Mouse (Mus musculus) heart, adult 2 months (tissue): ENCODE measurements around the gene Ppp1cc. TPM values are rescaled to one million over a fixed set of nuclear protein-coding genes. Genes with fewer than 3 reads are reported as not detected.
"Not testable (repeated sequence)": the region's sequence is repeated elsewhere in the genome, so short reads cannot be mapped to it uniquely, and the experiment has no call there.

Experiments
- DNase-seq, 2 experiments: peaks; one replicate each; pipeline ENCODE4 v3.0.0; 2021
- H3K27ac ChIP-seq: fragments of 200-600 bp; 2 replicates; pipeline ENCODE4 v1.8.1; 2022
- H3K27me3 ChIP-seq: fragments of 200-500 bp; 2 replicates; pipeline ENCODE4 v1.6.1; 2012; ENCODE audit warnings: mild to moderate bottlenecking, low read length, inconsistent platforms, mixed read lengths; ENCODE audit not compliant: control insufficient read depth, insufficient read depth
- H3K36me3 ChIP-seq: fragments of 200-500 bp; 2 replicates; pipeline ENCODE4 v1.6.1; 2012; ENCODE audit warnings: low read length, inconsistent platforms; ENCODE audit not compliant: control insufficient read depth, insufficient read depth
- H3K4me1 ChIP-seq: fragments of 200-500 bp; 2 replicates; pipeline ENCODE4 v1.6.1; 2011; ENCODE audit warnings: low read length; ENCODE audit not compliant: control insufficient read depth, insufficient read depth
- H3K4me3 ChIP-seq: fragments of 200-600 bp; 2 replicates; pipeline ENCODE4 v1.8.1; 2022
- H3K79me2 ChIP-seq: fragments of 200-500 bp; replicated peaks from 2 replicates; pipeline ENCODE4 v1.6.1; 2012; ENCODE audit warnings: mild to moderate bottlenecking, inconsistent platforms, low read length, moderate library complexity, mixed read lengths; ENCODE audit not compliant: control insufficient read depth, insufficient read depth
- H3K9ac ChIP-seq: fragments of 200-500 bp; 2 replicates; pipeline ENCODE4 v1.6.1; 2012; ENCODE audit warnings: low read depth, mild to moderate bottlenecking, control low read depth, inconsistent platforms, low read length, mixed read lengths
- CTCF ChIP-seq: fragments of 200-600 bp; IDR thresholded peaks from 2 replicates; pipeline ENCODE4 v1.8.1; 2022; ENCODE audit warnings: antibody characterized with exemption, mild to moderate bottlenecking, moderate library complexity
- EP300 ChIP-seq: fragments of 200-500 bp; IDR thresholded peaks from 2 replicates; pipeline ENCODE4 v1.6.1; 2011; ENCODE audit warnings: low read depth, low read length, control low read depth; ENCODE audit not compliant: insufficient read depth
- POLR2A ChIP-seq: fragments of 200-500 bp; IDR thresholded peaks from 2 replicates; pipeline ENCODE4 v1.6.1; 2011; ENCODE audit warnings: mild to moderate bottlenecking, low read depth, low read length, control low read depth; ENCODE audit not compliant: insufficient read depth
- WGBS: fragments of 180-500 bp; shearing (Covaris S2); methylation state at CpG from one replicate; pipeline ENCODE4 v1.1.7; 2018; 5-methylcytosine and 5-hydroxymethylcytosine counted together
- intact Hi-C: fragments of 180-260 bp; cut with DNase I; formaldehyde crosslinking; loops from one replicate; pipeline ENCODE4 v1.15.1; 2025
- polyA plus RNA-seq: library from polyadenylated mRNA; depleted of rRNA; stranded (reverse); fragments of >200 nt; gene quantifications from 2 replicates; pipeline ENCODE4 v1.2.3, GENCODE M21; 2012
- total RNA-seq, 2 experiments: library from RNA; stranded (reverse); gene quantifications; 2 replicates each; pipeline ENCODE4 v1.2.3; 2021

The Ppp1cc gene
- total and polyA plus RNA-seq, 3 experiments = 59.7 to 127 (median 101) TPM

DNA sequence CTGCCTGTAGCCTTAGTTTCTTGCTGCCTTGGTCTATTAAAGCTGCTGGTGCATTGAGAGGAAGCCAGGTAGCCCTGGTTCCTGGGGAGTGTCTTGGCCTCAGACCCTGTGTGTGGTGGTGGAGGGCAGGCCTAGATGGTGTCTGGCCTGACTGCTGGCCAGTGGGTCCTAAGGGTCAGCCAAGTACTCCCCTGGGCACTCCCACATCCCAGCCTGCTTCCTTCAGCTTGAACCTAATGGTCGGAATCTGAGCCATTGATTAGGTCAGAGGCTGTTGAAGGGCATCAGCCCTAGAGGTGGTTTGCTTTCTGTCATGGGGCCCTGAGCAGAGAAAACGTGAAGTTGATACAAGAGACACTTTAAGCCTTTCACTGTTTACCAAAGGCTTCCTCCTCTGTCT, 17.3 kb downstream of the Ppp1cc start:
- intact Hi-C loops = no loop called here
- Histone ChIP-seq H3K4me1 (no peaks in the 10 kb centered on the region; the same call in 1 of the 2 replicates), H3K9ac (no peak overlapping the region), H3K79me2 (no peaks in the 10 kb centered on the region), H3K27me3 (no peaks in the 10 kb centered on the region), H3K36me3 (no peaks in the 10 kb centered on the region), H3K4me3 (no peak overlapping the region), H3K27ac (no peak overlapping the region)
- WGBS = 38% methylated on average over 2 of the region's 2 CpGs
- no peak for DNase-seq
- TF ChIP-seq POLR2A (no peak), EP300 (no peak), CTCF (no peak)

DNA sequence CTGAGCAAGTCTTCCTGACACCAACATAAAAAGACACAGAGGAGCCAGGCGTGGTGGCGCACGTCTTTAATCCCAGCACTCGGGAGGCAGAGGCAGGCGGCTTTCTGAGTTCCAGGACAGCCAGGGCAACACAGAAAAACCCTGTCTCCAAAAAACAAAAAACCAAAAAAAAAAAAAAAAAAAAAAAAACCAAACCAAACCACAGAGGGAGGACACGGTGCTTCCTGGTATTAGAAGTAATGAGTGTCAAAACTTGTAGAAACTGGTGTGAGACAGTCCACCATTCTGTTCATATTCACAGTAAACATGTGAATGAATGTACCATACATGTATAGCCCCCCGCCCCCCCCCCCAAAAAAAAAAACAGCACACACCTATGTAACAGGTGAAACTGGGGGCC, 17.9 kb downstream of the Ppp1cc start:
- TF ChIP-seq POLR2A (no peak), EP300 (no peak), CTCF (no peak)
- no peak for DNase-seq
- Histone ChIP-seq H3K9ac (no peak overlapping the region), H3K4me1 (no peaks in the 10 kb centered on the region; the same call in 1 of the 2 replicates), H3K36me3 (no peaks in the 10 kb centered on the region), H3K4me3 (no peak overlapping the region), H3K27ac (no peak overlapping the region), H3K27me3 (no peaks in the 10 kb centered on the region), H3K79me2 (no peaks in the 10 kb centered on the region)
- WGBS = 85% methylated on average over 7 of the region's 7 CpGs
- intact Hi-C loops = loop anchor here (1.0 kb wide), 1 partner anchor 47 kb away; no protein-coding TSS in a partner anchor

DNA sequence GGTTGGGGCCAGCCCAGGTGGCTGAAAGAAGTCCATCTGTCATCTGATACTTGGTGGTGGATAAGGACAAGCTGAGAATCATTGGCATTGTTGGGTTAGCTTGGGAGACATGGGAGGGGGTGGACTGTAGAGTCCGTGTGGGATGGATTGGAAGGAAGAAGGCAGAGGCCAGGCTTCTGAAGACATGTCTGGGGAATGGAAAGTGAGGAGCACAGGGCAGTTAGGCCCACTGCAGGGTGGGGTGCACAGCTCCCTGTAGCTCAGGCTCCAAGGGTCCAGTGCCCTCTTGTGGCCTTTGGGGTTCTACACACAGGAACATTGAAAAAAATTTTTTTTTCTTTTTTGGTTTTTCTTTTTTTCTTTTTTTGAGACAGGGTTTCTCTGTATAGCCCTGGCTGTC, 18.3 kb downstream of the Ppp1cc start:
- 23% methylated on average over 1 of the region's 1 CpGs for WGBS
- no peak overlapping the region for H3K27ac ChIP-seq
- no peak overlapping the region for H3K4me3 ChIP-seq

DNA sequence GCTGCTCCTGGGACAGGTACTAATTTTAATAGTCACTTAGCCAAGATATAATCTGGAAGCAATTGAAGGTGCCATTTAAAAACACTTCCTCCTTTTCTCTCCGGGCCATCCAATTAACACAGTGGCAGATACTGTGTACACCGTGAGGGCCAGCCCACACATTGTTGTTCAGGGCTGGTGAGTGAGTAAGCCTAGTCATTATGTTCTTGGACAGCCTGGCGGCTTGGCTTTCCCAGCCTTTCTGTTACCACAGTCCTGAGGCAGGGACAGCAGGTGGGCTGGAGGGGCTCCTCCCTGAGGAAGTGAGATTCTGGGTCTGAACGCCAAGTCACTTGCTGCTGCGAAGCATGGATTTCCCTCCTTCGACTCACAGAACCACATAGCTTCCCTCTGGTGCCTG, 21.6 kb downstream of the Ppp1cc start:
- H3K4me3 ChIP-seq = no peak overlapping the region
- H3K4me1 ChIP-seq = no peaks in the 10 kb centered on the region; the same call in 1 of the 2 replicates
- H3K9ac ChIP-seq = no peak overlapping the region
- no peaks in the 10 kb centered on the region for H3K79me2 ChIP-seq
- WGBS = 32% methylated on average over 6 of the region's 6 CpGs
- intact Hi-C loops = no loop called here
- H3K27ac ChIP-seq = no peak overlapping the region
- no peaks in the 10 kb centered on the region for H3K27me3 ChIP-seq
- no peak for DNase-seq
- H3K36me3 ChIP-seq = no peaks in the 10 kb centered on the region
- no peak for TF ChIP-seq POLR2A
- no peak for TF ChIP-seq CTCF
- no peak for TF ChIP-seq EP300

More for the DNA sequence above, 18.3 kb downstream of the Ppp1cc start:
- H3K27me3 ChIP-seq = no peaks in the 10 kb centered on the region
- H3K36me3 ChIP-seq = no peaks in the 10 kb centered on the region
- DNase-seq = peak; percentile 59 to 60
- intact Hi-C loops = loop anchor here (1.0 kb wide), 1 partner anchor 47 kb away; no protein-coding TSS in a partner anchor
- TF ChIP-seq EP300 (0 out of 2 replicates have a peak, but pooled peaks have one; percentile 54), CTCF (peak; percentile 79), POLR2A (no peak)
- H3K4me1 ChIP-seq = no peaks in the 10 kb centered on the region; the same call in 1 of the 2 replicates
- no peaks in the 10 kb centered on the region for H3K79me2 ChIP-seq
- no peak overlapping the region for H3K9ac ChIP-seq

DNA sequence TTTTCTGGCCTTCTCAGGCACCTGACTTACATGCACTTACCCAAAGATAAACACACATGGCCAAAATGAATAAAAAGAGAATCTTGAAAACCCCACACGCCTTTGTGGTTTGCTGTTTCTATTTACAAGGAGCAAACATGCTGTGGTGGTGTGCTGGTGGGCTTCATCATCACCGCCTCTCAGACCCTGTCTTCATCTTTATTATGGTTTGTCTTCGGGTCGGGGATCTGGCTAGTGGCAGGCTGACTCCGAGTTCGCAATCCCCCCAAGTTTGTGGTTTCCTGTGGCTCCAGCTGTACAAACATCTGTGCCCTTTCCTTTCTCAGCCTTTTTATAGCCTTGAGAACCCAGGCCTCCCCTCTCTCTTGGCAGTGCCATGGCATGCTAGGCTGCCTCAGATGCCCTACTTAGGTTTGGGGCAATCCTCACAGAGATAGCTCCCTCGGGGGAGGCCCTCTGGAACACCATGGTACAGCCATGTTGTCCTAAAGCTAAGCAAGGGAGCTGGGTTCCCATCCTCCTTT, 26.3 kb downstream of the Ppp1cc start:
- WGBS = 63% methylated on average over 7 of the region's 7 CpGs
- H3K79me2 ChIP-seq = no peaks in the 10 kb centered on the region
- TF ChIP-seq EP300 (no peak), CTCF (no peak), POLR2A (no peak)
- intact Hi-C loops = no loop called here
- no peak overlapping the region for H3K9ac ChIP-seq
- no peak for DNase-seq
- H3K27me3 ChIP-seq = no peaks in the 10 kb centered on the region
- no peak overlapping the region for H3K27ac ChIP-seq
- no peak overlapping the region for H3K4me3 ChIP-seq
- H3K36me3 ChIP-seq = no peaks in the 10 kb centered on the region
- no peaks in the 10 kb centered on the region for H3K4me1 ChIP-seq

DNA sequence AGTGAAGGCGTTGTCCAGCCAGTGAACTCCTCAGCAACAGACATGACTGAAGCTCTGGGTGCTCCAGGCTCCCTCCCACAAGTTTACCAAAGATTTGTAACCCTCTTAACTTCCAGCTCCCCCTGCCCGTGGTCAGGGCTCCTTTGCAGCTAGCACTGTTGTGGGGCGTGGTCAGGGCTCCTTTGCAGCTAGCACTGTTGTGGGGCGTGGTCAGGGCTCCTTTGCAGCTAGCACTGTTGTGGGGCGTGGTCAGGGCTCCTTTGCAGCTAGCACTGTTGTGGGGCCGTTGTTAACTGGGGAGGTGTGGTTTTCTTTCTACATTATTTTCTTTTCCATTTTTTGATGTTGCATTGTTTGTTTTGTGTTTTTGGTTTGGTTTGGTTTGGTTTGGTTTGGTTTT, 26.8 kb downstream of the Ppp1cc start:
- H3K4me1 ChIP-seq, intact Hi-C loops, H3K9ac ChIP-seq, H3K79me2 ChIP-seq, H3K4me3 ChIP-seq, H3K27ac ChIP-seq, H3K27me3 ChIP-seq, DNase-seq, H3K36me3 ChIP-seq: not testable (repeated sequence)
- WGBS = 92% methylated on average over 6 of the region's 6 CpGs
